Mouse (Mus musculus) heart, embryonic 12.5 days (tissue): ENCODE data around the gene Dcaf5. TPM values are rescaled to one million over a fixed set of nuclear protein-coding genes. Genes with fewer than 3 reads are reported as not detected.
A peak's percentile ranks its signal among the peaks of the same experiment; 100 is the strongest.

ENCODE experiments used
- ATAC-seq: fragments of 200-750 bp; cut with Nextera tagmentation; 2 replicates; pipeline ENCODE4 v1.8.0; 2017; ENCODE audit warnings: moderate TSS enrichment, moderate library complexity; ENCODE audit not compliant: insufficient number of reproducible peaks, low FRiP score
- H3K27ac ChIP-seq: fragments of 300-500 bp; sonication (generic); 2 replicates; pipeline ENCODE4 v1.5.1; 2016; ENCODE audit warnings: mild to moderate bottlenecking, moderate library complexity; ENCODE audit not compliant: poor library complexity, severe bottlenecking
- H3K27me3 ChIP-seq: fragments of 300-500 bp; sonication (generic); replicated peaks from 2 replicates; pipeline ENCODE4 v1.6.1; 2016; ENCODE audit warnings: mild to moderate bottlenecking, moderate library complexity
- H3K36me3 ChIP-seq: fragments of 300-500 bp; sonication (generic); 2 replicates; pipeline ENCODE4 v1.6.1; 2016; ENCODE audit warnings: mild to moderate bottlenecking, moderate library complexity
- H3K4me1 ChIP-seq: fragments of 300-500 bp; sonication (generic); replicated peaks from 2 replicates; pipeline ENCODE4 v1.6.1; 2016; ENCODE audit warnings: mild to moderate bottlenecking
- H3K4me2 ChIP-seq: fragments of 300-500 bp; sonication (generic); 2 replicates; pipeline ENCODE4 v1.6.1; 2016; ENCODE audit warnings: mild to moderate bottlenecking, moderate library complexity
- H3K4me3 ChIP-seq: fragments of 300-500 bp; sonication (generic); 2 replicates; pipeline ENCODE4 v1.5.1; 2016; ENCODE audit warnings: mild to moderate bottlenecking
- H3K9ac ChIP-seq: fragments of 300-500 bp; sonication (generic); 2 replicates; pipeline ENCODE4 v1.6.1; 2016; ENCODE audit warnings: mild to moderate bottlenecking, moderate library complexity
- H3K9me3 ChIP-seq: fragments of 300-500 bp; sonication (generic); replicated peaks from 2 replicates; pipeline ENCODE4 v1.6.1; 2016; ENCODE audit warnings: mild to moderate bottlenecking, moderate library complexity
- WGBS: fragments of 180-500 bp; shearing (Covaris S2); methylation state at CpG from one replicate; pipeline ENCODE4 v1.1.7; 2016; 5-methylcytosine and 5-hydroxymethylcytosine counted together
- polyA plus RNA-seq: library from polyadenylated mRNA; unstranded; fragments of >200 nt; fragmentation: Nextera tagmentation; extraction: Ambion mirVana; gene quantifications from 2 replicates; pipeline ENCODE4 v1.2.1, GENCODE M21; 2016

Dcaf5 gene
- polyA plus RNA-seq, 1 experiment from 2014 or later, result 15.1 TPM

DNA sequence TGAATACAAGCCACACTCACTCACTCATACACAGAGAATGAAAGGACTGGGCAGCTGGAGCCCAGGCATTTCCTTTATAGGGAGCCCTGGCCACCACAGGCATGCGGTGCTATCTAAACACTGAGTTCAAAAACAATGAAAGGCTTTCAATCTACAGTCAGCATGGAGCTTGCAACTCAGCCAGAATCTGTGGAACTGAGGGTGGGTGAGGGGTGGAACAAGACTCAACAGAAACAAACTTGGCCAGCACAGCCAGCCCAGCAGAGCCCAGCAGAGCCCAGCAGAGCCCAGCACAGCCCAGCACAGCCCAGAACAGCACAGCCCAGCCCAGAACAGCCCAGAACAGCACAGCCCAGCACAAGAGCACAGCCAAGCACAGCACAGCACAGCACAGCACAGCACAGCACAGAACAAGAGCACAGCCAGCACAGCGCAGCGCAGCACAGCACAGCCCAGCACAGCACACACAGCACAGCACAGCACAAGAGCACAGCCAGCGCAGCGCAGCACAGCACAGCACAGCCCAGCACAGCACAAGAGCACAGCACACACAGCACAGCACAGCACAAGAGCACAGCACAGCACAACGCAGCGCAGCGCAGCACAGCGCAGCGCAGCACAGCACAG, 56.5 kb downstream of the Dcaf5 start:
- H3K4me1 ChIP-seq, result peaks cover 34% of the 10 kb centered on the region
- no peak overlapping the region for H3K9ac ChIP-seq
- WGBS, result 82% methylated on average over 10 of the region's 10 CpGs
- H3K4me2 ChIP-seq, result no peak overlapping the region
- H3K36me3 ChIP-seq, result peaks cover 34% of the 10 kb centered on the region
- H3K4me3 ChIP-seq, result no peak overlapping the region
- H3K27me3 ChIP-seq, result no peaks in the 10 kb centered on the region
- peak; percentile 75 for ATAC-seq
- H3K27ac ChIP-seq, result peak overlapping the region; percentile 79
- H3K9me3 ChIP-seq, result no peaks in the 10 kb centered on the region

DNA sequence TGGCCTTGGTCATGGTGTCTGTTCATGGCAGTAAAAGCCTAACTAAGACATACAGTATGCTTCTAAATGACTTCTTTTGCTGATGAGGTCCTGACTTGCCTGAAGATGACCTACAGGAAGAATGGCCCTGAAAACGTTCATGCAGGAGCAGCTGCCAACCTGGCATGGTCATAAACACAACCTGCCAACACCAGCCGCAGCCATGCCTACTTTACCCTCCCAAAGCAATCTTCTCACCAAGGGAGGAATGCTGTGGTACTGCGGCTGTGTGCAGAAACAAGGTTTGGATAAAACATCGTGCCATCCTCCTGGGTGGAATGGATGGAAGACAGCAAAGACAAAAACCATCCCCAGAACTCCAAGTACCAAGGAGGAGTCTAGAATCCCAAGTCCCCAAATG, 57.0 kb downstream of the Dcaf5 start:
- H3K27me3 ChIP-seq, result no peaks in the 10 kb centered on the region
- H3K4me2 ChIP-seq, result no peak overlapping the region
- no peak overlapping the region for H3K9ac ChIP-seq
- no peaks in the 10 kb centered on the region for H3K9me3 ChIP-seq
- H3K36me3 ChIP-seq, result peaks cover 34% of the 10 kb centered on the region
- H3K27ac ChIP-seq, result peak overlapping the region; percentile 69
- H3K4me3 ChIP-seq, result no peak overlapping the region
- 71% methylated on average over 4 of the region's 4 CpGs for WGBS
- no peak for ATAC-seq
- H3K4me1 ChIP-seq, result peaks cover 30% of the 10 kb centered on the region

DNA sequence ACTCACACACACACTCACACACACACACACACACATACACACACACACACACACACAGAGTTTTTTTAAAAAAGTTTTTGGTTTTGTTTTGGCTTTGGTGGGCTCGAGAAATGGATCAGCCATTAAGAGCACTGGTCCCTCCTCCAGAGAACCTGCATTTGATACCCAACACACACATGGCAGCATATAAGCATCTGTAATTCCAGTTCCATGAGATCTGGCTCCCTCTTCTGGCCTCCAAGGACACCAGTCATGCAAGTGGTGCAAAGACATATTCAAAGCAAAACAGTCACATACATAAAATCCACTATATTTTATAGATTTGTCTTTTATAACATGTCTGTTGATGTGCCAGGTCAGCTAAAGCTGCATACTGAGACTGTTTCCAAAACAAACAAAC, 58.8 kb downstream of the Dcaf5 start:
- Histone ChIP-seq H3K9ac (no peak overlapping the region), H3K4me2 (no peak overlapping the region), H3K4me1 (peaks cover 17% of the 10 kb centered on the region), H3K9me3 (no peaks in the 10 kb centered on the region), H3K4me3 (no peak overlapping the region), H3K36me3 (peaks cover 46% of the 10 kb centered on the region), H3K27ac (no peak overlapping the region), H3K27me3 (no peaks in the 10 kb centered on the region)
- ATAC-seq, result no peak
- WGBS, result 59% methylated on average over 1 of the region's 1 CpGs

DNA sequence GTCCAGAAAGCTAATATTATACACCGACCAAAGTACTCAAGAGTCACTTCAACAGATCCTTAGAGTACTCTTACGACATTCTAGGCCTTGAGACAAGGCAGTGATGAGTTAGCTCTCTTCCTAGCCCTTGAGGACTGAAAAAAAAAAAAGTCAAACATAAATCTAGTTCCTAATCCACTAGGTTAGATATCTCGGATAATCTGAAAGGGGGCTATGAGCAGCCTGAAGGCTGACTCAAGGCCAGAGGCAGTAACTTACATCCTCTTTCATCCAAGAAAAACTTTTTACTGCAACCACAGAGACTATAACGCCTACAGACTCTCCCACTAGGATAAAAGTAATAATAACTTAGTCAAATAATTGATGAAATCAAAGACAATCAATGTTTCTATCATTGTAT, 60.7 kb downstream of the Dcaf5 start:
- H3K4me3 ChIP-seq, result no peak overlapping the region
- WGBS, result 89% methylated on average over 4 of the region's 4 CpGs
- H3K4me2 ChIP-seq, result no peak overlapping the region
- ATAC-seq, result no peak
- no peak overlapping the region for H3K27ac ChIP-seq
- H3K36me3 ChIP-seq, result peaks cover 52% of the 10 kb centered on the region
- no peak overlapping the region for H3K9ac ChIP-seq
- H3K9me3 ChIP-seq, result no peaks in the 10 kb centered on the region
- H3K27me3 ChIP-seq, result no peaks in the 10 kb centered on the region
- H3K4me1 ChIP-seq, result peaks cover 16% of the 10 kb centered on the region

DNA sequence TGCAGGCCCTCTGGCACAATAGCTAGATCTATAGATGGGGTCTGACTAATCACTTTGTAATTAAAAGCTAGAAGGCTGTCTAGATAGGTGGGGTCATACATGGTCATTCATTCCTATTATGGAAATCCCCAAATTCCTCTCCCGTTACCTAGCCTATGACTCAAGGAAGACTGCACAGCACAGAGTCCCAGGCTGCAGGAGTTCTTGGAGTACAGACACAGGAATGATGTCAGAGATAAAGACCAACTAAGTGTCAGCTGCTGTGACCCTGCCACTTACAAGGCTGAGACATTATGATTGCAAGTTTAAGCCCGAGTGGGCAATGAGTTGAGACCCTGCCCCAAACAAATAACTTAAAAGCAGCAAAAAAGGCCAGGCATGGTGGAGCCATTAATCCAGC, 61.7 kb downstream of the Dcaf5 start:
- Histone ChIP-seq H3K4me2 (no peak overlapping the region), H3K27me3 (no peaks in the 10 kb centered on the region), H3K9ac (no peak overlapping the region), H3K36me3 (peaks cover 53% of the 10 kb centered on the region), H3K4me3 (no peak overlapping the region), H3K27ac (no peak overlapping the region), H3K4me1 (peaks cover 6% of the 10 kb centered on the region), H3K9me3 (no peaks in the 10 kb centered on the region)
- ATAC-seq, result no peak
- 70% methylated on average over 2 of the region's 2 CpGs for WGBS

DNA sequence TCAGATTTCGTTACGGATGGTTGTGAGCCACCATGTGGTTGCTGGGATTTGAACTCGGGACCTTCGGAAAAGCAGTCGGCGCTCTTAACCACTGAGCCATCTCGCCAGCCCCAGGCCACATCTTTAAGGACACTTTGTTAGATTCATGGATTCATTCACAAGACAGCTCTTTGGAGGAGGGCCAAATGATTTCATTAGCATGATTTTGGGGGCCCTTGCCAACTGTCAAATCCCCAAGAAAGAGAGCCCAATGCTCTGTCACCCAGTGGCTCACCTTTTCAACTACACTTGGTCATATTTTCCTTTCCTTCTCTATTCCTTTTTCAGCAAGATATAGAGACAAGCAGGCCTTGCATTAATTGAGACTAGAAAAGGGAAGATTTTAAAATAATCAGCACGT, 63.5 kb downstream of the Dcaf5 start:
- Histone ChIP-seq H3K4me3 (no peak overlapping the region), H3K27ac (no peak overlapping the region), H3K9me3 (no peaks in the 10 kb centered on the region), H3K36me3 (peaks cover 45% of the 10 kb centered on the region), H3K9ac (no peak overlapping the region), H3K4me2 (no peak overlapping the region), H3K4me1 (peaks cover 10% of the 10 kb centered on the region; the same call in 1 of the 2 replicates), H3K27me3 (no peaks in the 10 kb centered on the region)
- WGBS, result 94% methylated on average over 8 of the region's 8 CpGs
- no peak for ATAC-seq

DNA sequence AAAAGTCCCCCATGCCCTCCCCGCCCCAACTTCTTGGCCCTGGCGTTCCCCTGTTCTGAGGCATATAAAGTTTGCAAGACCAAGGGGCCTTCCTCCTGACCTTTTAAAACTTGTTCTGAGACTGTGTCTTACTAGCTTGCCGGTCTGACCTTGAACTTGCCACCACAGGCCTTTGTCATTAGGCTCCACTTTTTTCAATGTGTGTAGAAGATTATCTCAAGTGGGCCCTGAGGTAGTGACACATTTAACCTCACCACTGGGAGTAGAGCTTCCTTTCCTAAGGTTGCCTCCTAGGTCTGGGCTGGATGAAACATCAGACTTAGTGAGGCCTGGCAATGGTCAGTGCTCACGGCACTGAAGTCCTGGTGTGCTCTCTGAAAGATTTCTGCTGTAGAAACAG, 69.2 kb downstream of the Dcaf5 start:
- H3K4me1 ChIP-seq, result peaks cover 41% of the 10 kb centered on the region
- H3K4me2 ChIP-seq, result no peak overlapping the region
- peaks cover 33% of the 10 kb centered on the region for H3K36me3 ChIP-seq
- 64% methylated on average over 4 of the region's 4 CpGs for WGBS
- H3K27me3 ChIP-seq, result no peaks in the 10 kb centered on the region
- 0 out of 2 replicates have a peak, but pooled peaks have one; percentile 10 for ATAC-seq
- peak overlapping the region; percentile 97 for H3K27ac ChIP-seq
- no peaks in the 10 kb centered on the region for H3K9me3 ChIP-seq
- H3K9ac ChIP-seq, result 0 out of 2 replicates have a peak overlapping the region, but pooled peaks have one; percentile 11
- no peak overlapping the region for H3K4me3 ChIP-seq

DNA sequence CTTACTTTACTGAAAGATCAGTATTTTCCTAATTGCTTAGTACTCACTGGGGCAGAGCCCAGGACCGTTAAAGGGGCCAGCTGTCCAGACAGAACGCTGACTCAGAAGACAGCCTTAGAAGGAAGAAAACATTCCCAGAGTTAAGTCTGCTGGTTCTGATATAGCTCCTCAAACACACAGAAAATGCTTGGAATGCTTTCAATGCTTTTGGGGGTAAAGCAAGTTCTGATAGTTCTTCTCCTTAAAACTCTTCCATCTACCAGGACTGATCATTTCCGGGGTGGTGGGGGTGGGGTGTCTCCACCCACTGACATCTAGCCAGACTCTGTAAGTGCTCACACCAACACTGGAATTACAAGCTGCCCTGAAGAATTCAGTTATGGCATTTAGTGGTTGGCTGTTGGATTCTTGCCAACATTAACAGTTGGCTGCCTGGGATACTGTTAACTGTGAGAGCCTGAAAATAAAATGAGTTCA, 70.4 kb downstream of the Dcaf5 start:
- ATAC-seq, result peak; percentile 65
- Histone ChIP-seq H3K4me2 (peak overlapping the region; percentile 33; the same call in 1 of the 2 replicates), H3K27ac (peak overlapping the region; percentile 97), H3K9ac (no peak overlapping the region), H3K27me3 (no peaks in the 10 kb centered on the region), H3K36me3 (peaks cover 35% of the 10 kb centered on the region), H3K4me3 (no peak overlapping the region), H3K4me1 (peaks cover 43% of the 10 kb centered on the region), H3K9me3 (0 out of 2 replicates have a peak, but pooled peaks cover 3% of the 10 kb centered on the region)
- WGBS, result 5% methylated on average over 3 of the region's 3 CpGs

DNA sequence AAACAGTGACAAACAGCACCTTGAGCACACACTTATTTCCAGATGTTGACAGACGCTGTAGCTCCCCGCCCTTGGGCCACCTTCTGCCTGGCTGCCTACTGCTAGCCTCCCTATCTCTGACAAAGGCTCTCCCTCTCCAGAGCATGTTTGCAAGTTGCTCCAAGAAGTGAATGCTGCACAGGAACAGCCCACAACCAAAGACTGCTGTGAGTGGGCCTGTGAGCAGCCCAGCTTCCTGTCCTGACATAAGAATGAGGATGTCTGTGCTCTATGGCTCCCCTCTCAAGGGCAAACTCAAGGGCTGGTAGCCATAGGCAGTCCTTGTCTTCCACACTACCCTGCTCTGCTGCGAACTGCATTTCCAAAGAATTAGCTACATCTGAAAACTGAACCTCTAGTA, 71.1 kb downstream of the Dcaf5 start:
- Histone ChIP-seq H3K9me3 (0 out of 2 replicates have a peak, but pooled peaks cover 3% of the 10 kb centered on the region), H3K9ac (peak overlapping the region; percentile 60; the same call in 1 of the 2 replicates), H3K36me3 (peaks cover 35% of the 10 kb centered on the region), H3K27me3 (no peaks in the 10 kb centered on the region), H3K4me1 (peaks cover 50% of the 10 kb centered on the region), H3K27ac (peak overlapping the region; percentile 97), H3K4me3 (no peak overlapping the region), H3K4me2 (0 out of 2 replicates have a peak overlapping the region, but pooled peaks have one; percentile 7)
- ATAC-seq, result no peak
- 66% methylated on average over 3 of the region's 3 CpGs for WGBS

DNA sequence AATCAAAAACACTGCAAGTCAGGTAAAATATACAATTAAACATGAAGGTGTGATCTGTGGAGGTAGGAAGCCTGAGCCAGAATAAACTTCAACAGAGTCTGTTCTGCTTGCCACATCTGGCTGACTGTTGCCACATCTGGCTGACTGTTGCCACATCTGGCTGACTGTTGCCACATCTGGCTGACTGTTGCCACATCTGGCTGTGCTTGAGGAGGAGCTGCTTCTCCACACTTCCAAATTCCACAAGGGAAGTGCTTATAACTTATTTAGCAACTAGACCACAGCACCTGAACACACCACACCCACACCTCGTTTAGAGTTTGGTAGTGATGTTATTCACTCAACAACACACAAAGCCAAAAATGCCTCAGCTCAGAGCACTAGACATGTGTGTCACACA, 74.7 kb downstream of the Dcaf5 start:
- peaks cover 40% of the 10 kb centered on the region for H3K4me1 ChIP-seq
- no peak overlapping the region for H3K9ac ChIP-seq
- ATAC-seq, result no peak
- 80% methylated on average over 1 of the region's 1 CpGs for WGBS
- H3K4me2 ChIP-seq, result no peak overlapping the region
- no peak overlapping the region for H3K27ac ChIP-seq
- no peaks in the 10 kb centered on the region for H3K27me3 ChIP-seq
- H3K36me3 ChIP-seq, result peaks cover 30% of the 10 kb centered on the region
- 0 out of 2 replicates have a peak, but pooled peaks cover 3% of the 10 kb centered on the region for H3K9me3 ChIP-seq
- no peak overlapping the region for H3K4me3 ChIP-seq

DNA sequence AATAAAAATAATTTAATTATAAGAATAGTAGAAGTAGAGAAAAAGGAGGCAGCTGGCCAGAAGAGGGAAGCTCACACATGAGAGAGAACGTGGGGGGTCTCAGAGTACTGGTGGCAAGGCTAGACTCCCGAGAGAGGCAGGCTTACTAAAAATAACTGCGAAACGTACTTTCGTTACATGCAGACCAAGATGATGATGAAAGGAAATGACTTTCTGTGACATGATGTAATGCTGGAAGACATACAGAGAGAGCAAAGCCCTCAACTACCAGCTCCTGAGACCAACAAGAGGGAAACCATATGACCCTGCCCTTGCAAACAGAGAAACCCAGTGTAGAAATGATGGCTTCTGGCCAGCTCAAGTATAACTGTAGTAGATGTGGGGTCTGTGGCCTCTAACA, 76.1 kb downstream of the Dcaf5 start:
- peak overlapping the region; percentile 50 for H3K27ac ChIP-seq
- H3K9me3 ChIP-seq, result 0 out of 2 replicates have a peak, but pooled peaks cover 3% of the 10 kb centered on the region
- no peak overlapping the region for H3K4me2 ChIP-seq
- no peak for ATAC-seq
- no peak overlapping the region for H3K9ac ChIP-seq
- WGBS, result 32% methylated on average over 5 of the region's 5 CpGs
- H3K4me3 ChIP-seq, result no peak overlapping the region
- H3K4me1 ChIP-seq, result peaks cover 27% of the 10 kb centered on the region
- no peaks in the 10 kb centered on the region for H3K27me3 ChIP-seq
- H3K36me3 ChIP-seq, result peaks cover 34% of the 10 kb centered on the region
